Mouse (Mus musculus): ENCODE measurements at regions not wholly inside any gene's neighbourhood (a gene's known extent, or its start where the extent isn't known, plus 50 kb on each side); places are given as distances from the start of the nearest gene placed in this dataset.

DNA sequence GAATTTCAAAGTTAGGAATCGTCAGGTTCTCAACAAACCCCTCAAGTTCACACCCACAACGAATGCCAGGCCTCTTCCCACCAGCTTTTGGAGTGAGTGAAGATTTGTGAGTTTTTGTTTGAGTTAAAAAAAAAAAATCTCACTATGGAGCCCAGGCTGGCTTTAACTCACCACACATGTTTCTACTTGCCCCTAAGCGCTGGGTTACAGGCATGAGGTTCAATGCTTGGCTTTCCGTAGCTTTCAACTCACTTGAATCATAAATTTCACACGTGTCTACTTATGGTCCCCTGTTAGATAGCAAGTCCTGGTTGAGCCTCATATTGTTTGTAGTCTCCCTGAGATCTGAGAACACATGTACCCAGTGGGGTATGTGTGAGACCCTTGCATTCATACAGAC is 122.8 kb upstream of the Efna5 start:
- H3K4me1 ChIP-seq (replicated peaks; ENCODE audit: low read depth, low read length): peaks cover 3% of the 10 kb centered on the region; the same call in 1 of the 2 replicates
- no peaks in the 10 kb centered on the region for H3K27me3 ChIP-seq (ENCODE audit: insufficient read depth, low read length)
- H3K4me3 ChIP-seq (replicated peaks; ENCODE audit: low read length): no peak overlapping the region
- H3K9me3 ChIP-seq (ENCODE audit: low read length): no peaks in the 10 kb centered on the region
- no peak for TF ChIP-seq NANOG (IDR thresholded peaks at IDR 0.05; ENCODE audit: borderline replicate concordance, low read length)
- no peak for TF ChIP-seq CTCF (conservative IDR thresholded peaks at IDR 0.05; ENCODE audit: low read length)
- no peak for TF ChIP-seq POU5F1 (IDR thresholded peaks at IDR 0.05; ENCODE audit: borderline replicate concordance, low read length)
- no peaks in the 10 kb centered on the region for H3K36me3 ChIP-seq (ENCODE audit: insufficient read depth, low read length)

DNA sequence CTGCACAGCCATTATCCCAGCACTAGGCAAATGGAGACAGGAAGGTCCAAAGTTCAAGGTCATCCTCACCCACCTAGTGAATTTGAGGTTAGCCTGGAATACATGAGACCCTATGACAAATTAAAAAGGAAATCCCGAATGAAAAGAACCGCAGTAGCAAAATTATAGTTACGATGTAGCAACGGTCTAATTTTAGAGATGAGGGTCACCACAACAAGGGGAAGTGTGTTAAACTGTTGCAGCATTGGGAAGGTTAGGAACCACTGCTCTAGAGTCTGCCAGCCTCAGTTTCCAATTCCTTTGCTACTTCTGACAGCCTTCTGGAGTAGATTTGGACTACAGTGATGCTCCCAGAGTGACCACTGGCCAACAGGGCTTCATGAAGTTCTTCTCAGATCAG is 121.6 kb upstream of the Efna5 start:
- Histone ChIP-seq H3K4me1 (replicated peaks; ENCODE audit: low read depth, low read length) (no peaks in the 10 kb centered on the region), H3K9me3 (ENCODE audit: low read length) (no peaks in the 10 kb centered on the region), H3K27me3 (ENCODE audit: insufficient read depth, low read length) (no peaks in the 10 kb centered on the region), H3K4me3 (replicated peaks; ENCODE audit: low read length) (no peak overlapping the region), H3K36me3 (ENCODE audit: insufficient read depth, low read length) (no peaks in the 10 kb centered on the region)
- TF ChIP-seq CTCF (conservative IDR thresholded peaks at IDR 0.05; ENCODE audit: low read length) (no peak), POU5F1 (IDR thresholded peaks at IDR 0.05; ENCODE audit: borderline replicate concordance, low read length) (no peak), NANOG (IDR thresholded peaks at IDR 0.05; ENCODE audit: borderline replicate concordance, low read length) (no peak)

DNA sequence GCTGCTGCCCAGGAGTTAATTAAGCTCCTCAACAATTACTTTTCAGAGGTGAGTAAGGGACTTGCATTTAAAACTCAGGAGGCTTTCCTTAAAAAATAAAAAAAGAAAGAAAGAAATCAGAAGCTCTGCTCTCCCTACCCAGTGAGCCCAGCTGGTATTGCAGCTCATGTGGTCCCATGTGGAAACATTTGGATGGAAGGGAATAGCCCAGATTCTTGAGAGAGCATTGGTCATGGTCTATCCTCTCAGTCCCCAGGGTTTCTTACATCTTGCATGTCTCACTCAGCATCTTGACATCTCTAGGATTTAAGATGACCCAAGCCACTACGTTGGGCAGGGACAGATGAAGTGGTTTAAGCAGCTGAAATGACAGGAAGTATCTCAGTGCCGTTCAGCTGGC is 120.8 kb upstream of the Efna5 start:
- no peaks in the 10 kb centered on the region for H3K9me3 ChIP-seq (ENCODE audit: low read length)
- H3K27me3 ChIP-seq (ENCODE audit: insufficient read depth, low read length): no peaks in the 10 kb centered on the region
- no peaks in the 10 kb centered on the region for H3K4me1 ChIP-seq (replicated peaks; ENCODE audit: low read depth, low read length)
- no peak overlapping the region for H3K4me3 ChIP-seq (replicated peaks; ENCODE audit: low read length)
- no peaks in the 10 kb centered on the region for H3K36me3 ChIP-seq (ENCODE audit: insufficient read depth, low read length)
- no peak for TF ChIP-seq NANOG (IDR thresholded peaks at IDR 0.05; ENCODE audit: borderline replicate concordance, low read length)
- TF ChIP-seq CTCF (conservative IDR thresholded peaks at IDR 0.05; ENCODE audit: low read length): no peak
- no peak for TF ChIP-seq POU5F1 (IDR thresholded peaks at IDR 0.05; ENCODE audit: borderline replicate concordance, low read length)

DNA sequence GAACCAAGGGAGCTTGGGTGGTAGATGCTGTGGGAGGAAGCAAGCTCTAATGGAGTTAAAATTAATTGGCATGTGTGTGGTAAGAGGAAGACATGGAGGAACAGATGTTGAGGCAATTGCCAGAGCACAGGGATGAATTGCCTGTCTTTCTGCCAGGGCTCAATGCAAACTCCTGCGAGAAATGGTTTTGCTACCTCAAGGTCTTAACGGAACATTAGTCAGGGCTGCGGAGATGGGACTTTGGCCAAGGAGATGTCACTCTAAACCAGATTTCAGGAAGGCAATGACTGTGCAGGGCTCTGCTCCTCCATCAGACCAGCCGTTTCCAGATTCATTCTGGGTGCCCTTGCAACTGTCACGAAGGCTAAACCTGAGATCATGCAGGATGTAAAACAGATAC is 116.6 kb upstream of the Efna5 start:
- Histone ChIP-seq H3K4me3 (replicated peaks; ENCODE audit: low read length) (no peak overlapping the region), H3K36me3 (ENCODE audit: insufficient read depth, low read length) (no peaks in the 10 kb centered on the region), H3K27me3 (ENCODE audit: insufficient read depth, low read length) (no peaks in the 10 kb centered on the region), H3K4me1 (replicated peaks; ENCODE audit: low read depth, low read length) (no peaks in the 10 kb centered on the region), H3K9me3 (ENCODE audit: low read length) (no peaks in the 10 kb centered on the region)
- TF ChIP-seq CTCF (conservative IDR thresholded peaks at IDR 0.05; ENCODE audit: low read length) (no peak), NANOG (IDR thresholded peaks at IDR 0.05; ENCODE audit: borderline replicate concordance, low read length) (no peak), POU5F1 (IDR thresholded peaks at IDR 0.05; ENCODE audit: borderline replicate concordance, low read length) (no peak)

DNA sequence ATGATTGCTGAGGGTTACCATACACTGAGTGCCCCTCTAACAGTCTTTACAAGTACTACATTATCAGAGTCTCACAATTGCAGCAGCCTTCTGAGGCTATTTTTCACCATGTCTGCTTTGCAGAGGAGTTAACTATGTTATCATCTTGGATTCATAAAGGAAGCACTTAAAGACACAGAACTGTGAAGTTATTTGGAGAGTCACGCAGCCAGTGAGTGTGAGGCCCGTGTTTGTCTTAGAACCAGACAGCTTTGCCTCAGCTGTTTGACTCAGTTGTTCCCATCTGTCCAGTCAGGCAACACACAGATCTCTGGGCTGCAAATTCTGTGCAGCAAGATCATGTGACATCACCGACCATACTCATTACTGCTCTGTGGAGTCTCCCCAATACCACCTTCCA is 114.2 kb upstream of the Efna5 start:
- Histone ChIP-seq H3K9me3 (ENCODE audit: low read length) (no peaks in the 10 kb centered on the region), H3K27me3 (ENCODE audit: insufficient read depth, low read length) (no peaks in the 10 kb centered on the region), H3K4me1 (replicated peaks; ENCODE audit: low read depth, low read length) (no peaks in the 10 kb centered on the region), H3K36me3 (ENCODE audit: insufficient read depth, low read length) (no peaks in the 10 kb centered on the region), H3K4me3 (replicated peaks; ENCODE audit: low read length) (no peak overlapping the region)
- no peak for TF ChIP-seq NANOG (IDR thresholded peaks at IDR 0.05; ENCODE audit: borderline replicate concordance, low read length)
- TF ChIP-seq CTCF (conservative IDR thresholded peaks at IDR 0.05; ENCODE audit: low read length): no peak
- TF ChIP-seq POU5F1 (IDR thresholded peaks at IDR 0.05; ENCODE audit: borderline replicate concordance, low read length): no peak

DNA sequence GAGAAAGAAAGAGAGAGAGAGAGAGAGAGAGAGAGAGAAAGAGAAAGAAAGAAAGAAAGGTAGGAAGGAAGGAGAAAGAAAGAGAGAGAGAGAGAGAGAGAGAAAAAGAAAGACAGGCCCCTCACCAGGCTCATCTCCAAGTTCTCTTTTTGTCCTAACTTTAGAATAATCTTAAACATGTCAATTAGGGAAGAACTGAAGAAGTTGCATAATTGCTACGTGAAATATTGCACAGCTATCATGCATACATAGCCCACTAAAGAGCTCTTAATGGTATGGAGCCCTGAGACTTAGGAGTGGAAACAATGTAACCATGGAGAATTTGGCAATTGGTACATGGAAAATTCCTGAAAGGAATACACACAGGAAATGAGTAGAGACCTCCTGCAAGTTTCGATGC is 111.9 kb upstream of the Efna5 start:
- Histone ChIP-seq H3K9me3 (ENCODE audit: low read length) (no peaks in the 10 kb centered on the region), H3K36me3 (ENCODE audit: insufficient read depth, low read length) (no peaks in the 10 kb centered on the region), H3K27me3 (ENCODE audit: insufficient read depth, low read length) (no peaks in the 10 kb centered on the region), H3K4me1 (replicated peaks; ENCODE audit: low read depth, low read length) (no peaks in the 10 kb centered on the region), H3K4me3 (replicated peaks; ENCODE audit: low read length) (no peak overlapping the region)
- TF ChIP-seq POU5F1 (IDR thresholded peaks at IDR 0.05; ENCODE audit: borderline replicate concordance, low read length): no peak
- no peak for TF ChIP-seq CTCF (conservative IDR thresholded peaks at IDR 0.05; ENCODE audit: low read length)
- no peak for TF ChIP-seq NANOG (IDR thresholded peaks at IDR 0.05; ENCODE audit: borderline replicate concordance, low read length)

DNA sequence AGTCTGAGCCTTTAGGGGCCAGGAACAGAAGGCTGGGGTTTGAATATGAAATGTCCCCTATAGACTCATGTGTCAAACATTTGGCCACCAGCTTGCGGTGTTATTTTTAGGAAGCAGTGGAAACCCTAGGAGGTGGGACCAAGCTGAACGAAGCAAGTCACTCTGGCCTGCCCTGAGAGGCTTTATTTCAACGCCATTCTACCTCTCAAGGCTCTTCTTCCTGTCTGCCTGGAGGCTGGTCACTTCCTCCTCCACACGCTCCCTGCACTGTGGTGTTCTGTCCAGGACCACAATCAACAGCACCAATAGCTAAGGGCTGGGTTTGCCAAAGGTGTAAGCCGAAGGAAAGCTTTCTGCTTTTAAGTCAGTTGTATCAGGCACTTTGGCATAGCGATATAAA is 105.2 kb upstream of the Efna5 start:
- Histone ChIP-seq H3K4me1 (replicated peaks; ENCODE audit: low read depth, low read length) (no peaks in the 10 kb centered on the region), H3K36me3 (ENCODE audit: insufficient read depth, low read length) (no peaks in the 10 kb centered on the region), H3K4me3 (replicated peaks; ENCODE audit: low read length) (no peak overlapping the region), H3K27me3 (ENCODE audit: insufficient read depth, low read length) (no peaks in the 10 kb centered on the region), H3K9me3 (ENCODE audit: low read length) (no peaks in the 10 kb centered on the region)
- TF ChIP-seq POU5F1 (IDR thresholded peaks at IDR 0.05; ENCODE audit: borderline replicate concordance, low read length) (no peak), CTCF (conservative IDR thresholded peaks at IDR 0.05; ENCODE audit: low read length) (no peak), NANOG (IDR thresholded peaks at IDR 0.05; ENCODE audit: borderline replicate concordance, low read length) (no peak)

DNA sequence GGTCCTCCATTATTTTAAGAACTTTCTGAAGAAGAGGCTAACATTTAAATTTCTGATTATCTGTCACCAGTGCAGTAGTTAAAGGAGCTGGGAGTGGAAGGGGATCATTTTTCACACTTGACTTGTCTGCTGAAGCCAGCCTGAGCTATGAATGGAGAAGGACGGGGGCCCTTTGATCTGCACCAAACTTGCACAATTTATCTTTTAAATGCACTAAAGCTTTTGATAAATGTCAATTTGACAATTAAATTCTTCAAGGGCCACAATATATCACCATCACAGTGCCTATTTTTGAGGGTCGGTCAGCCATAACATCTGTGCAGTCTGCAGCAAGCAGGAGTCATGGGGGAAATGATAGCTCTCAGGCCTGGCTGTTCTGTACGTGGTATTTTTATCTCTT is 99.2 kb upstream of the Efna5 start:
- H3K4me1 ChIP-seq (replicated peaks; ENCODE audit: low read depth, low read length): no peaks in the 10 kb centered on the region
- no peaks in the 10 kb centered on the region for H3K36me3 ChIP-seq (ENCODE audit: insufficient read depth, low read length)
- H3K27me3 ChIP-seq (ENCODE audit: insufficient read depth, low read length): no peaks in the 10 kb centered on the region
- TF ChIP-seq CTCF (conservative IDR thresholded peaks at IDR 0.05; ENCODE audit: low read length) (no peak), NANOG (IDR thresholded peaks at IDR 0.05; ENCODE audit: borderline replicate concordance, low read length) (no peak), POU5F1 (IDR thresholded peaks at IDR 0.05; ENCODE audit: borderline replicate concordance, low read length) (no peak)
- no peak overlapping the region for H3K4me3 ChIP-seq (replicated peaks; ENCODE audit: low read length)
- H3K9me3 ChIP-seq (ENCODE audit: low read length): no peaks in the 10 kb centered on the region

DNA sequence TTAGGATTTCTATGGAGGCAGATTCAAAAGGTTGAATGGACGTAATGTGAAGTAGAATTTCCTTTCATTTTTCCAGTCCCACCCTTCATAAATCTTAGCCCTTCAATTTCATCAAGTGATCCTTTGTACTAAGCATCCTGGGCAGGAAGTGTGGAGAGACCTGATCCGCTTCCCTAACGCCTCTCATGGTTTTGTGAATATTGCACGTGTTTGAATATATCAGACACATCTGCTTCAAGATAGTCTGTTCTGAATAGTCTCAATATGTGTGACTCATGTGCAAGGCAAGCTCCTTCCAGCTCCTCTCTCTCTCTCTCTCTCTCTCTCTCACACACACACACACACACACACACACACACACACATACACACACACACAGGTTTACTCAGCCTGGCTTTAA is 96.4 kb upstream of the Efna5 start:
- H3K9me3 ChIP-seq (ENCODE audit: low read length): no peaks in the 10 kb centered on the region
- no peak overlapping the region for H3K4me3 ChIP-seq (replicated peaks; ENCODE audit: low read length)
- H3K36me3 ChIP-seq (ENCODE audit: insufficient read depth, low read length): no peaks in the 10 kb centered on the region
- no peak for TF ChIP-seq NANOG (IDR thresholded peaks at IDR 0.05; ENCODE audit: borderline replicate concordance, low read length)
- TF ChIP-seq CTCF (conservative IDR thresholded peaks at IDR 0.05; ENCODE audit: low read length): no peak
- TF ChIP-seq POU5F1 (IDR thresholded peaks at IDR 0.05; ENCODE audit: borderline replicate concordance, low read length): no peak
- H3K27me3 ChIP-seq (ENCODE audit: insufficient read depth, low read length): no peaks in the 10 kb centered on the region
- H3K4me1 ChIP-seq (replicated peaks; ENCODE audit: low read depth, low read length): no peaks in the 10 kb centered on the region

All from E14TG2a.4 (cell line).